In genomic region chr7:130602804-130603203, GRCm38 (mm10) we compare ENCODE assay signal across 24 mouse cellular contexts. TPM values are rescaled to one million over a fixed set of nuclear protein-coding genes. Genes with fewer than 3 reads are reported as not detected.
DNase-seq lines count a peak whose midpoint lies in the region; ATAC-seq and TF ChIP-seq lines count a peak whose summit lies in the region.
"Had no signal": no experiment of that assay in that cellular context is flagged by ENCODE, and none has a peak within 500 bp of the region (broad histone marks: within the 10 kb centered on the region; RNA-seq: fewer than 3 reads in every experiment).

No protein-coding gene starts in this region.

- no peak overlapping the region for H3K9ac ChIP-seq in intestine, postnatal 0 days (ENCODE audit: low read depth, low read length)
- H3K9ac ChIP-seq: embryonic facial prominence, embryonic 13.5 days; embryonic facial prominence, embryonic 15.5 days; forebrain, embryonic 12.5 days had no signal

- peak; percentile 48; the same call in 1 of the 2 replicates for ATAC-seq in intestine, postnatal 0 days
- ATAC-seq: forebrain, embryonic 14.5 days had no signal

- H3K4me3 ChIP-seq in intestine, postnatal 0 days (ENCODE audit: low read depth, low read length), result no peak overlapping the region
- H3K4me3 ChIP-seq: embryonic facial prominence, embryonic 13.5 days; embryonic facial prominence, embryonic 15.5 days; erythroblast, embryonic 14.5 days; forebrain, embryonic 10.5 days; forebrain, embryonic 12.5 days had no signal

- DNase-seq in heart, adult 11 months, result peak; percentile 53
- DNase-seq in heart, adult 9 months (ENCODE audit: low spot score in 2 of 2), result no peak
- DNase-seq in kidney, adult 18-20 months, result peak; percentile 15
- DNase-seq in kidney, postnatal 36 days, result no peak
- peak; percentile 46 for DNase-seq in kidney, adult 9 months
- DNase-seq in kidney, postnatal 10 days, result no peak
- DNase-seq in urinary bladder, postnatal 36 days (ENCODE audit: low spot score in 2 of 2), result no peak
- DNase-seq: adrenal gland, adult 2 months; adrenal gland, postnatal 10 days; adrenal gland, postnatal 25 days; cerebellum, adult 11 months; cerebellum, adult 18-20 months; cerebellum, adult 8-10 months; cerebellum, adult 9-11 months; cerebellum, postnatal 14 days; cerebellum, postnatal 36 days; embryo, embryonic 11 days had no signal

- H3K27ac ChIP-seq in intestine, postnatal 0 days (ENCODE audit: low read depth, low read length), result no peak overlapping the region
- H3K27ac ChIP-seq: embryonic facial prominence, embryonic 13.5 days; embryonic facial prominence, embryonic 15.5 days; forebrain, embryonic 10.5 days; forebrain, embryonic 12.5 days had no signal

- no peaks in the 10 kb centered on the region for H3K4me1 ChIP-seq in intestine, postnatal 0 days (replicated peaks; ENCODE audit: control insufficient read depth, insufficient read depth, low read length)
- H3K4me1 ChIP-seq: embryonic facial prominence, embryonic 13.5 days; embryonic facial prominence, embryonic 15.5 days had no signal

- H3K36me3 ChIP-seq in intestine, postnatal 0 days (ENCODE audit: control insufficient read depth, insufficient read depth), result no peaks in the 10 kb centered on the region
- H3K36me3 ChIP-seq: embryonic facial prominence, embryonic 13.5 days; embryonic facial prominence, embryonic 15.5 days; forebrain, embryonic 10.5 days; forebrain, embryonic 12.5 days had no signal

- no peaks in the 10 kb centered on the region for H3K27me3 ChIP-seq in intestine, postnatal 0 days (replicated peaks; ENCODE audit: control insufficient read depth, insufficient read depth, low read length)
- H3K27me3 ChIP-seq: embryonic facial prominence, embryonic 13.5 days; embryonic facial prominence, embryonic 15.5 days had no signal

- H3K4me2 ChIP-seq in intestine, postnatal 0 days (replicated peaks; ENCODE audit: low read depth), result no peak overlapping the region
- H3K4me2 ChIP-seq: embryonic facial prominence, embryonic 13.5 days; embryonic facial prominence, embryonic 15.5 days; forebrain, embryonic 12.5 days had no signal

- WGBS in intestine, postnatal 0 days, result 85% methylated on average over 1 of the region's 1 CpGs

- H3K9me3 ChIP-seq in intestine, postnatal 0 days (ENCODE audit: control insufficient read depth), result no peaks in the 10 kb centered on the region
- H3K9me3 ChIP-seq: embryonic facial prominence, embryonic 13.5 days; embryonic facial prominence, embryonic 15.5 days; forebrain, embryonic 10.5 days; forebrain, embryonic 12.5 days had no signal

- TF ChIP-seq CTCF in intestine, postnatal 0 days (IDR thresholded peaks at IDR 0.05; ENCODE audit: low read depth), result no peak

RNA-seq across cellular contexts. Expression of gene Tacc2, which starts 25.6 kb away (rescaled TPM):
- 27.7 TPM in 2 replicates for polyA plus RNA-seq in intestine, postnatal 0 days (2015; fragmentation: Nextera tagmentation; extraction: Ambion mirVana)

RNA-seq across cellular contexts. Expression of gene Nsmce4a, which starts 29.9 kb away (rescaled TPM):
- 100 and 101 TPM in 2 replicates for polyA plus RNA-seq in intestine, postnatal 0 days (2015; fragmentation: Nextera tagmentation; extraction: Ambion mirVana)

Comparison
In these comparisons a context has a peak if more than half of its experiments do, and no peak if none do; other contexts are left out.
1. DNase-seq: peak in heart, adult 11 months (single experiment), kidney, adult 18-20 months (single experiment) and kidney, adult 9 months (single experiment); none in heart, adult 9 months (0 of 2), kidney, postnatal 36 days (0 of 2), kidney, postnatal 10 days (single experiment) and urinary bladder, postnatal 36 days (0 of 2).